ENCODE assay signal across 10 mouse cellular contexts in the genomic region with DNA sequence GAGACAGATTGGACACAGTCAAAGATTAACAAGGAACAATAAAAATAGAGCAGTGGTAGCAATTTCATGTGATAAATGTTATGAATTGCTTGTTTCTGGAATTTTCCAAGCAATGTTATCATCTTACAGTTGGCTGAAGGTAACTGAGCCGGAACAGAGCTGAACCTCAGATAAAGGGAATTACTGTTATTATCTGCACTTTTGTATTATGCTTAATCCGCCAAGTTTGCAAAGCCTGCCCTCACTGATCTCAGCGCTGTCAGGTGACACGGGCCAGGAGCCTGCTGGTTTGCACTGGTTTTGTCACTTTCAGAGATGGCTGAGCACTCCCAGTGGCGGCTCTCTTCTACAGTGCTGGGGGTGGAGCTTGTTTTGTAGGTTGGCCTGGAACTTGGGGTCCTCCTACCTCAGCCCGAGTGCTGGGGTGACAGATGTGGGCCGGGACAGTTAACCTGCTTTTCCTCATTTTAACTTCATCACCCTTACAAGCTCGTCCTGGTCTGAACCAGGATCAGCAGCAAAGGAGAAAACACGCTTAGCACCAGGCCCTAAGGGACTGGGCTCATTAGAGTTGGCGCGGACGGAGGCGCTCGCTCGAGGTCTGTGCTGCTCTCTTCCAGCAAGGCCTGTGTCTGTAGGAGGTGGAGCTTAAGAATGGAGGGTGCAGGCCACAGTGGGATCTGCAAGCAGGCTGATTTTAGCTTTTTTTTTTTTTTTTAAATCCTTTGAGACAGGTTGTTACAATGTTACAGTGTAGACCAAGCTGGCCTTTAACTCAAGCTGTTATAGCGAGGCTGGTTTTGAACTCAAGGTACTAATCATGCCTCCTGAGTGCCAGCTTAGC. TPM values are rescaled to one million over a fixed set of nuclear protein-coding genes. Genes with fewer than 3 reads are reported as not detected.
A peak's percentile ranks its signal among the peaks of the same experiment; 100 is the strongest.
DNase-seq lines count a peak whose midpoint lies in the region; ATAC-seq and TF ChIP-seq lines count a peak whose summit lies in the region.
"Had no signal": no experiment of that assay in that cellular context is flagged by ENCODE, and none has a peak within 500 bp of the region (broad histone marks: within the 10 kb centered on the region; RNA-seq: fewer than 3 reads in every experiment).

No protein-coding gene starts in this region.

- TF ChIP-seq POLR2A in brain, embryonic 14.5 days (IDR thresholded peaks at IDR 0.05; ENCODE audit: borderline replicate concordance, extremely low read depth, insufficient read depth, insufficient read length, poor library complexity, severe bottlenecking), result no peak
- no peak for TF ChIP-seq POLR2A in small intestine, adult 2 months (IDR thresholded peaks at IDR 0.05; ENCODE audit: low read depth, low read length)

- no peaks in the 10 kb centered on the region for H3K27me3 ChIP-seq in hindbrain, postnatal 0 days (ENCODE audit: insufficient read depth, low read length)
- no peaks in the 10 kb centered on the region for H3K27me3 ChIP-seq in hindbrain, embryonic 10.5 days (ENCODE audit: insufficient read depth, poor library complexity, severe bottlenecking)
- no peaks in the 10 kb centered on the region for H3K27me3 ChIP-seq in kidney, embryonic 16.5 days (ENCODE audit: insufficient read depth, low read length)
- no peaks in the 10 kb centered on the region for H3K27me3 ChIP-seq in small intestine, adult 2 months (ENCODE audit: control insufficient read depth, insufficient read depth, low read length)
- H3K27me3 ChIP-seq: embryonic facial prominence, embryonic 12.5 days; lung, embryonic 15.5 days had no signal

- no peaks in the 10 kb centered on the region for H3K36me3 ChIP-seq in hindbrain, postnatal 0 days (ENCODE audit: insufficient read depth, low read length)
- H3K36me3 ChIP-seq in hindbrain, embryonic 10.5 days, result 0 out of 2 replicates have a peak, but pooled peaks cover 3% of the 10 kb centered on the region
- no peaks in the 10 kb centered on the region; the same call in 1 of the 2 replicates for H3K36me3 ChIP-seq in kidney, embryonic 16.5 days (ENCODE audit: insufficient read depth, low read length)
- peaks cover 43% of the 10 kb centered on the region for H3K36me3 ChIP-seq in small intestine, adult 2 months (ENCODE audit: control insufficient read depth, insufficient read depth, low read length)
- H3K36me3 ChIP-seq: embryonic facial prominence, embryonic 12.5 days; lung, embryonic 15.5 days had no signal

- H3K4me1 ChIP-seq in hindbrain, postnatal 0 days (ENCODE audit: insufficient read depth, low read length), result no peaks in the 10 kb centered on the region
- H3K4me1 ChIP-seq in hindbrain, embryonic 10.5 days (replicated peaks), result peaks cover 26% of the 10 kb centered on the region
- peaks cover 22% of the 10 kb centered on the region for H3K4me1 ChIP-seq in kidney, embryonic 16.5 days (ENCODE audit: insufficient read depth, low read length)
- peaks cover 21% of the 10 kb centered on the region for H3K4me1 ChIP-seq in small intestine, adult 2 months (ENCODE audit: control insufficient read depth, insufficient read depth, insufficient read length, low read length)
- H3K4me1 ChIP-seq: lung, embryonic 15.5 days had no signal

- H3K9me3 ChIP-seq in hindbrain, postnatal 0 days (ENCODE audit: low read length), result no peaks in the 10 kb centered on the region
- peaks cover 3% of the 10 kb centered on the region; the same call in 1 of the 2 replicates for H3K9me3 ChIP-seq in hindbrain, embryonic 10.5 days
- 0 out of 2 replicates have a peak, but pooled peaks cover 3% of the 10 kb centered on the region for H3K9me3 ChIP-seq in kidney, embryonic 16.5 days (ENCODE audit: low read length)
- H3K9me3 ChIP-seq: embryonic facial prominence, embryonic 12.5 days; lung, embryonic 15.5 days had no signal

- H3K4me3 ChIP-seq in hindbrain, postnatal 0 days (ENCODE audit: low read length), result no peak overlapping the region
- H3K4me3 ChIP-seq in hindbrain, embryonic 10.5 days, result no peak overlapping the region
- no peak overlapping the region for H3K4me3 ChIP-seq in kidney, embryonic 16.5 days (ENCODE audit: low read length)
- H3K4me3 ChIP-seq in small intestine, adult 2 months (ENCODE audit: low read depth, low read length), result no peak overlapping the region
- H3K4me3 ChIP-seq: embryonic facial prominence, embryonic 12.5 days; lung, embryonic 15.5 days had no signal

- H3K9ac ChIP-seq in hindbrain, postnatal 0 days (replicated peaks; ENCODE audit: low read length), result no peak overlapping the region
- no peak overlapping the region for H3K9ac ChIP-seq in kidney, embryonic 16.5 days (replicated peaks; ENCODE audit: low read length)
- H3K9ac ChIP-seq: embryonic facial prominence, embryonic 12.5 days; lung, embryonic 15.5 days had no signal

- no peak overlapping the region for H3K27ac ChIP-seq in hindbrain, postnatal 0 days
- no peak overlapping the region for H3K27ac ChIP-seq in hindbrain, embryonic 10.5 days
- peak overlapping the region; percentile 82 for H3K27ac ChIP-seq in kidney, embryonic 16.5 days (ENCODE audit: low read length)
- peak overlapping the region; percentile 85 for H3K27ac ChIP-seq in small intestine, adult 2 months (ENCODE audit: insufficient read depth, low read depth, low read length)
- H3K27ac ChIP-seq: embryonic facial prominence, embryonic 12.5 days; lung, embryonic 15.5 days had no signal

- no peak for DNase-seq in hindbrain, postnatal 0 days (ENCODE audit: low spot score)
- no peak for DNase-seq in hindbrain, embryonic 10.5 days (ENCODE audit: low spot score)
- peak; percentile 36 for DNase-seq in brain, embryonic 14.5 days (ENCODE audit: low read depth)
- DNase-seq in thymus, postnatal 0 days (ENCODE audit: low spot score), result no peak
- DNase-seq in ovary, adult 18-20 months (ENCODE audit: low spot score), result no peak
- DNase-seq in layer of hippocampus, adult 11-12 months (ENCODE audit: low spot score), result no peak

- H3K4me2 ChIP-seq in hindbrain, postnatal 0 days (ENCODE audit: low read depth, low read length), result no peak overlapping the region
- no peak overlapping the region for H3K4me2 ChIP-seq in kidney, embryonic 16.5 days (replicated peaks; ENCODE audit: low read depth, low read length)
- H3K4me2 ChIP-seq: embryonic facial prominence, embryonic 12.5 days; lung, embryonic 15.5 days had no signal

- TF ChIP-seq CTCF in hindbrain, postnatal 0 days (IDR thresholded peaks at IDR 0.05; ENCODE audit: low read depth), result no peak
- TF ChIP-seq CTCF in brain, embryonic 14.5 days (IDR thresholded peaks at IDR 0.05; ENCODE audit: borderline replicate concordance, extremely low read depth, insufficient read depth, insufficient read length), result no peak
- no peak for TF ChIP-seq CTCF in small intestine, adult 2 months (IDR thresholded peaks at IDR 0.05; ENCODE audit: extremely low read depth, insufficient read length, insufficient replicate concordance, low read depth, low read length)

- 0 out of 2 replicates have a peak, but pooled peaks have one; percentile 30 for ATAC-seq in hindbrain, postnatal 0 days
- ATAC-seq in kidney, embryonic 16.5 days (ENCODE audit: low FRiP score, low TSS enrichment), result peak; percentile 77

- WGBS in hindbrain, postnatal 0 days, result 59% methylated on average over 16 of the region's 16 CpGs
- 77% methylated on average over 16 of the region's 16 CpGs for WGBS in hindbrain, embryonic 10.5 days
- WGBS in kidney, embryonic 16.5 days, result 64% methylated on average over 16 of the region's 16 CpGs
- 24% methylated on average over 16 of the region's 16 CpGs for WGBS in small intestine, adult 2 months

RNA-seq across cellular contexts. Expression of a gene that starts 23.3 kb away (rescaled TPM):
- 3.7 and 6.0 TPM in 2 replicates for total RNA-seq in hindbrain, postnatal 0 days (2014; rRNA removed)
- 10.4 and 12.5 TPM in 2 replicates for polyA plus RNA-seq in hindbrain, postnatal 0 days (2015; fragmentation: Nextera tagmentation; extraction: Ambion mirVana)
- polyA plus RNA-seq in hindbrain, embryonic 10.5 days (2016; fragmentation: Nextera tagmentation; extraction: Ambion mirVana), result 25.3 and 28.7 TPM in 2 replicates
- polyA plus RNA-seq in brain, embryonic 14.5 days (2012; rRNA removed), result 8.0 and 8.2 TPM in 2 replicates
- 16.9 and 17.8 TPM in 2 replicates for polyA plus RNA-seq in kidney, embryonic 16.5 days (2015; fragmentation: Nextera tagmentation; extraction: Ambion mirVana)
- 1.8 and 3.9 TPM in 2 replicates for polyA plus RNA-seq in small intestine, adult 2 months (2012; rRNA removed)
- 30.7 and 35.4 TPM in 2 replicates for polyA plus RNA-seq in thymus, postnatal 0 days (2015; fragmentation: Nextera tagmentation; extraction: Ambion mirVana)

RNA-seq across cellular contexts. Expression of a gene that starts 23.5 kb away (rescaled TPM):
- 9.6 and 17.8 TPM in 2 replicates for total RNA-seq in hindbrain, postnatal 0 days (2014; rRNA removed)
- polyA plus RNA-seq in hindbrain, postnatal 0 days (2015; fragmentation: Nextera tagmentation; extraction: Ambion mirVana), result 24.5 and 24.6 TPM in 2 replicates
- 58.6 and 59.7 TPM in 2 replicates for polyA plus RNA-seq in hindbrain, embryonic 10.5 days (2016; fragmentation: Nextera tagmentation; extraction: Ambion mirVana)
- polyA plus RNA-seq in brain, embryonic 14.5 days (2012; rRNA removed), result 24.4 and 29.0 TPM in 2 replicates
- polyA plus RNA-seq in kidney, embryonic 16.5 days (2015; fragmentation: Nextera tagmentation; extraction: Ambion mirVana), result 63.7 and 73.2 TPM in 2 replicates
- polyA plus RNA-seq in small intestine, adult 2 months (2012; rRNA removed), result 4.4 and 10.1 TPM in 2 replicates
- 28.5 and 30.8 TPM in 2 replicates for polyA plus RNA-seq in thymus, postnatal 0 days (2015; fragmentation: Nextera tagmentation; extraction: Ambion mirVana)

RNA-seq across cellular contexts. Expression of a gene that starts 39.4 kb away (rescaled TPM):
- total RNA-seq in hindbrain, postnatal 0 days (2014; rRNA removed), result 3.8 and 4.7 TPM in 2 replicates
- 2.8 and 3.0 TPM in 2 replicates for polyA plus RNA-seq in hindbrain, postnatal 0 days (2015; fragmentation: Nextera tagmentation; extraction: Ambion mirVana)
- polyA plus RNA-seq in hindbrain, embryonic 10.5 days (2016; fragmentation: Nextera tagmentation; extraction: Ambion mirVana), result 4.0 and 5.7 TPM in 2 replicates
- 1.4 and 2.5 TPM in 2 replicates for polyA plus RNA-seq in brain, embryonic 14.5 days (2012; rRNA removed)
- 16.3 TPM in 2 replicates for polyA plus RNA-seq in kidney, embryonic 16.5 days (2015; fragmentation: Nextera tagmentation; extraction: Ambion mirVana)
- polyA plus RNA-seq in small intestine, adult 2 months (2012; rRNA removed), result 14.6 and 46.0 TPM in 2 replicates
- polyA plus RNA-seq in thymus, postnatal 0 days (2015; fragmentation: Nextera tagmentation; extraction: Ambion mirVana), result 0.89 and 1.2 TPM in 2 replicates

RNA-seq across cellular contexts. Expression of a gene that starts 55.1 kb away (rescaled TPM):
- total RNA-seq in hindbrain, postnatal 0 days (2014; rRNA removed), result 7.0 and 7.5 TPM in 2 replicates
- polyA plus RNA-seq in hindbrain, postnatal 0 days (2015; fragmentation: Nextera tagmentation; extraction: Ambion mirVana), result 17.9 and 18.9 TPM in 2 replicates
- polyA plus RNA-seq in hindbrain, embryonic 10.5 days (2016; fragmentation: Nextera tagmentation; extraction: Ambion mirVana), result 15.3 and 16.5 TPM in 2 replicates
- 14.6 and 14.8 TPM in 2 replicates for polyA plus RNA-seq in brain, embryonic 14.5 days (2012; rRNA removed)
- polyA plus RNA-seq in kidney, embryonic 16.5 days (2015; fragmentation: Nextera tagmentation; extraction: Ambion mirVana), result 19.6 and 19.9 TPM in 2 replicates
- 0.89 and 2.2 TPM in 2 replicates for polyA plus RNA-seq in small intestine, adult 2 months (2012; rRNA removed)
- 15.6 and 16.8 TPM in 2 replicates for polyA plus RNA-seq in thymus, postnatal 0 days (2015; fragmentation: Nextera tagmentation; extraction: Ambion mirVana)

Comparison
In these comparisons a context has a peak if more than half of its experiments do, and no peak if none do; other contexts are left out.
1. H3K27ac ChIP-seq: peak in kidney, embryonic 16.5 days (single experiment) and small intestine, adult 2 months (single experiment); none in hindbrain, postnatal 0 days (single experiment) and hindbrain, embryonic 10.5 days (single experiment).